Mouse (Mus musculus): ENCODE data around the gene Slc38a6. TPM values are rescaled to one million over a fixed set of nuclear protein-coding genes. Genes with fewer than 3 reads are reported as not detected.

Slc38a6 gene
- polyA plus RNA-seq, 1 experiment = 18.8 TPM

DNA sequence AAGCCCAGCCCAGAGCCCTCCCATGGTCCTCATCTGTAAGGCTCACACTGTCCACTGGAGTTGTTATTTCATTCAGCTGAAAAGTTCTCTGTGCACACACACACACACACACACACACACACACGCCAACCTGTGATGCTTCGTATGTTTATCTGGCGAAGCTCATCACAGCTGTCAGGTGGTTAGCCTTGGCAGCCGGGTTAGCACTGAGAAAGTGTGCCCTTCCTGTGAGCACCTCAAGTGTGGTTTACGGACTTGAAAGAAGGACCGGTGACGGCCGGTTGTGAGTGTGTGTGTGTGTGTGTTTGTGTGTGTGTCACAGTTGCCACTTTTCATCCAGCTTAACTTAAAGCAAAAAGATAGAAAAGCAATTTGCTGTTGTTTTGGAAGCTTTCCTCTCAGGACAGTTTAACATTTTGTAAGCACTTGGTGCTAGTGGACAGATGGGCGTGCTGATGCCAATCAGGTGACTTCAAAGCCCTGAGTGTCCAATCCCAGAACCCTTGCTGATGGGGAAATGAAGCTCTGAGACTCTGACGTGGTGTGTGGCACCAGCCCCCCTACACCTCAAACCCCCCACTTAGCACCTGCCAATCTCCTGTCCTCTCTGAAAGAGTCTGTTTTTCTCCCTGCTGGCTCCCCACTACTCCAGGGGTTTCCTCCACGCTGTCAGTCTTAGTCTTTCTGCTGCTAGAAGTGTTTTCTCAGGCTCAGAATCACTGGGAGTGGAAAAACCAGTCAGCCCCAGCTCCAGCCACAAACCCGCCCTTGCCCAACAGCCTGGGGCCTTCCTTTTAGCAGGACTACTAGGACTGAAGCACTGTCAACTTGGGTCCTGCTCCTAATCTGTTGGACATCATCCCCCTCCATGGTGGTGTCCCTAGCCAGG is 96.0 kb downstream of the Slc38a6 start:
- TF ChIP-seq POLR2A (IDR thresholded peaks at IDR 0.05; ENCODE audit: insufficient read depth, low read length) (no peak), CTCF (IDR thresholded peaks at IDR 0.05; ENCODE audit: low read depth, low read length) (no peak), EP300 (IDR thresholded peaks at IDR 0.05; ENCODE audit: insufficient read depth, low read depth, low read length) (no peak)
- no peak overlapping the region for H3K4me3 ChIP-seq (ENCODE audit: low read depth, low read length)
- no peaks in the 10 kb centered on the region for H3K9me3 ChIP-seq (replicated peaks; ENCODE audit: control insufficient read depth, insufficient read depth, low read length, poor library complexity, severe bottlenecking)
- H3K9ac ChIP-seq (ENCODE audit: low read depth, poor library complexity, severe bottlenecking) = no peak overlapping the region
- no peaks in the 10 kb centered on the region for H3K27me3 ChIP-seq (ENCODE audit: control insufficient read depth, insufficient read depth, low read length, poor library complexity, severe bottlenecking)
- peaks cover 7% of the 10 kb centered on the region for H3K4me1 ChIP-seq (ENCODE audit: control insufficient read depth, insufficient read depth, low read length)
- H3K36me3 ChIP-seq (ENCODE audit: control insufficient read depth, insufficient read depth, low read length, poor library complexity, severe bottlenecking) = no peaks in the 10 kb centered on the region
- H3K27ac ChIP-seq (ENCODE audit: insufficient read depth, low read length) = no peak overlapping the region

DNA sequence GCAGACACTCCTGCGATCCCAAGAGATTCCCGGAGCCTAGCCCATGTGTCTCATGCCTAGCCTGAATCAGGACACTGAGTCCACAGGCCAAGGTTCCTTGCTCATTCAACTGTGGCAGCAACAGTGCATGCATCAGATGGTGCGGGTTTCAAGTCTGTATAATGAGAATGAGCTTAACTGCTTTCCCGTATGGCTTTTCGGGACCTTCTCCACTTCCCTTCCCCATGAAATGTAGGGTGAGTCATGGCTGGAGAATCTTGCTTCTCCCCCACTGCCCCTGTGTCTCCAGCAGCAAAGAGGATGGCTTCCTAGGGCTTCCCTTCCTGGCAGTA is 96.6 kb downstream of the Slc38a6 start:
- no peak for TF ChIP-seq POLR2A (IDR thresholded peaks at IDR 0.05; ENCODE audit: insufficient read depth, low read length)
- TF ChIP-seq CTCF (IDR thresholded peaks at IDR 0.05; ENCODE audit: low read depth, low read length) = no peak
- no peak for TF ChIP-seq EP300 (IDR thresholded peaks at IDR 0.05; ENCODE audit: insufficient read depth, low read depth, low read length)
- Histone ChIP-seq H3K27ac (ENCODE audit: insufficient read depth, low read length) (no peak overlapping the region), H3K4me1 (ENCODE audit: control insufficient read depth, insufficient read depth, low read length) (peaks cover 7% of the 10 kb centered on the region), H3K27me3 (ENCODE audit: control insufficient read depth, insufficient read depth, low read length, poor library complexity, severe bottlenecking) (no peaks in the 10 kb centered on the region), H3K9ac (ENCODE audit: low read depth, poor library complexity, severe bottlenecking) (no peak overlapping the region), H3K36me3 (ENCODE audit: control insufficient read depth, insufficient read depth, low read length, poor library complexity, severe bottlenecking) (no peaks in the 10 kb centered on the region), H3K4me3 (ENCODE audit: low read depth, low read length) (no peak overlapping the region), H3K9me3 (replicated peaks; ENCODE audit: control insufficient read depth, insufficient read depth, low read length, poor library complexity, severe bottlenecking) (no peaks in the 10 kb centered on the region)

GRCm38 (mm10) chr12:73383861-73384260 is 97.3 kb downstream of the Slc38a6 start:
- TF ChIP-seq POLR2A (IDR thresholded peaks at IDR 0.05; ENCODE audit: insufficient read depth, low read length) (no peak), CTCF (IDR thresholded peaks at IDR 0.05; ENCODE audit: low read depth, low read length) (no peak), EP300 (IDR thresholded peaks at IDR 0.05; ENCODE audit: insufficient read depth, low read depth, low read length) (no peak)
- no peaks in the 10 kb centered on the region for H3K27me3 ChIP-seq (ENCODE audit: control insufficient read depth, insufficient read depth, low read length, poor library complexity, severe bottlenecking)
- no peak overlapping the region for H3K9ac ChIP-seq (ENCODE audit: low read depth, poor library complexity, severe bottlenecking)
- no peaks in the 10 kb centered on the region for H3K36me3 ChIP-seq (ENCODE audit: control insufficient read depth, insufficient read depth, low read length, poor library complexity, severe bottlenecking)
- H3K9me3 ChIP-seq (replicated peaks; ENCODE audit: control insufficient read depth, insufficient read depth, low read length, poor library complexity, severe bottlenecking) = no peaks in the 10 kb centered on the region
- H3K4me3 ChIP-seq (ENCODE audit: low read depth, low read length) = no peak overlapping the region
- no peak overlapping the region for H3K27ac ChIP-seq (ENCODE audit: insufficient read depth, low read length)
- peaks cover 7% of the 10 kb centered on the region for H3K4me1 ChIP-seq (ENCODE audit: control insufficient read depth, insufficient read depth, low read length)

DNA sequence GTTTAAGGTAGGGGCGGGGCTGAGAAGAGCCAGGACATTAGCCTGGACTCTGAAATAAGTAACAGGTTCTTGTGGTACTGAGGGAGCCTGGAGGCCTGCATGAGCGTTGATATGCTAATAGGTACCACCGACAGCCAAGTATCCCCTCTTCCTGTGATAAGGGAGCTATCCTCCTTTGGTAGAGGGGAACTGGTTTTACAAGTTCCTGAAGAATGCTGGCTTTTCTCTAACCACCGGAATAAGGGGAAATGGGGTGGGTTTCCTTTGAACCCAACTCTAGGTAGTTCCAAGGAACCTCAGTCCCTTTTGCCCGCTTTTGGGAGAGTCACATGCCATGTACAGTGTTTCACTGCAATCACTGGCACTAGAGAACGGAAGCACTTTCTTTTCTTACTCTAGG is 98.2 kb downstream of the Slc38a6 start:
- H3K27ac ChIP-seq (ENCODE audit: insufficient read depth, low read length) = peak overlapping the region; percentile 59; the same call in 1 of the 2 replicates
- H3K36me3 ChIP-seq (ENCODE audit: control insufficient read depth, insufficient read depth, low read length, poor library complexity, severe bottlenecking) = no peaks in the 10 kb centered on the region
- no peak overlapping the region for H3K9ac ChIP-seq (ENCODE audit: low read depth, poor library complexity, severe bottlenecking)
- no peak overlapping the region for H3K4me3 ChIP-seq (ENCODE audit: low read depth, low read length)
- TF ChIP-seq POLR2A (IDR thresholded peaks at IDR 0.05; ENCODE audit: insufficient read depth, low read length) = no peak
- no peak for TF ChIP-seq CTCF (IDR thresholded peaks at IDR 0.05; ENCODE audit: low read depth, low read length)
- no peak for TF ChIP-seq EP300 (IDR thresholded peaks at IDR 0.05; ENCODE audit: insufficient read depth, low read depth, low read length)
- H3K27me3 ChIP-seq (ENCODE audit: control insufficient read depth, insufficient read depth, low read length, poor library complexity, severe bottlenecking) = no peaks in the 10 kb centered on the region
- no peaks in the 10 kb centered on the region for H3K9me3 ChIP-seq (replicated peaks; ENCODE audit: control insufficient read depth, insufficient read depth, low read length, poor library complexity, severe bottlenecking)
- peaks cover 7% of the 10 kb centered on the region for H3K4me1 ChIP-seq (ENCODE audit: control insufficient read depth, insufficient read depth, low read length)

DNA sequence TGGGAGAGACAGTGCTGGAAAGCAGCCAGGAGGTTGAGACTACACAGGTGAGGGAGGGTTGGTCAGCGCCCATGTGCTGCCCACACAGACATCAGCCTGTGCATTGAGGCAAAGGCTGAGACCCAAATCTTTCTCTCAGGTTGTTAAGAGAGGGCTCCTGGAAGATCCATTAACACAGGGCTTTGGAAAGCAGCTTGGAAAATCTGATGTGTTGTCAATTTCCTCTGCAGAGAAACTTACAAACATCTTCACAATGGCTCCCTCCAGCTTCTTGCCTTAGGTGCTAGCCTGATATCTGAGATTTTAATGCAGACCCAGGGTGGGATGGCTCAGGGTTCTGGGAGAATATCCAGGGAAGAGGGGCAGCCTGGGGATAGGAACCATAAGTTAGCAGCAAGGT is 105.9 kb downstream of the Slc38a6 start:
- no peaks in the 10 kb centered on the region for H3K27me3 ChIP-seq (ENCODE audit: control insufficient read depth, insufficient read depth, low read length, poor library complexity, severe bottlenecking)
- H3K4me1 ChIP-seq (ENCODE audit: control insufficient read depth, insufficient read depth, low read length) = peaks cover 4% of the 10 kb centered on the region
- H3K9me3 ChIP-seq (replicated peaks; ENCODE audit: control insufficient read depth, insufficient read depth, low read length, poor library complexity, severe bottlenecking) = no peaks in the 10 kb centered on the region
- no peak overlapping the region for H3K9ac ChIP-seq (ENCODE audit: low read depth, poor library complexity, severe bottlenecking)
- no peak overlapping the region for H3K4me3 ChIP-seq (ENCODE audit: low read depth, low read length)
- no peak for TF ChIP-seq CTCF (IDR thresholded peaks at IDR 0.05; ENCODE audit: low read depth, low read length)
- TF ChIP-seq EP300 (IDR thresholded peaks at IDR 0.05; ENCODE audit: insufficient read depth, low read depth, low read length) = no peak
- TF ChIP-seq POLR2A (IDR thresholded peaks at IDR 0.05; ENCODE audit: insufficient read depth, low read length) = no peak
- no peak overlapping the region for H3K27ac ChIP-seq (ENCODE audit: insufficient read depth, low read length)
- H3K36me3 ChIP-seq (ENCODE audit: control insufficient read depth, insufficient read depth, low read length, poor library complexity, severe bottlenecking) = no peaks in the 10 kb centered on the region

GRCm38 (mm10) chr12:73393018-73393417 is 106.4 kb downstream of the Slc38a6 start:
- Histone ChIP-seq H3K27me3 (ENCODE audit: control insufficient read depth, insufficient read depth, low read length, poor library complexity, severe bottlenecking) (no peaks in the 10 kb centered on the region), H3K4me1 (ENCODE audit: control insufficient read depth, insufficient read depth, low read length) (peaks cover 4% of the 10 kb centered on the region), H3K9me3 (replicated peaks; ENCODE audit: control insufficient read depth, insufficient read depth, low read length, poor library complexity, severe bottlenecking) (no peaks in the 10 kb centered on the region), H3K27ac (ENCODE audit: insufficient read depth, low read length) (no peak overlapping the region), H3K36me3 (ENCODE audit: control insufficient read depth, insufficient read depth, low read length, poor library complexity, severe bottlenecking) (no peaks in the 10 kb centered on the region), H3K9ac (ENCODE audit: low read depth, poor library complexity, severe bottlenecking) (no peak overlapping the region), H3K4me3 (ENCODE audit: low read depth, low read length) (no peak overlapping the region)
- TF ChIP-seq EP300 (IDR thresholded peaks at IDR 0.05; ENCODE audit: insufficient read depth, low read depth, low read length) (no peak), CTCF (IDR thresholded peaks at IDR 0.05; ENCODE audit: low read depth, low read length) (no peak), POLR2A (IDR thresholded peaks at IDR 0.05; ENCODE audit: insufficient read depth, low read length) (no peak)
